Mouse (Mus musculus) megakaryocyte, embryonic 14.5 days (primary cell): ENCODE measurements around the gene Nostrin. TPM values are rescaled to one million over a fixed set of nuclear protein-coding genes. Genes with fewer than 3 reads are reported as not detected.

ENCODE experiments used
- H3K27me3 ChIP-seq: replicated peaks from 2 replicates; pipeline ENCODE3; 2012; ENCODE audit warnings: inconsistent platforms
- H3K36me3 ChIP-seq: replicated peaks from 2 replicates; pipeline ENCODE3; 2012; ENCODE audit warnings: low read length, inconsistent platforms, mixed read lengths
- H3K4me1 ChIP-seq: 2 replicates; pipeline ENCODE4 v1.6.1; 2012; ENCODE audit warnings: inconsistent platforms
- H3K4me3 ChIP-seq: replicated peaks from 2 replicates; pipeline ENCODE3; 2012; ENCODE audit warnings: moderate library complexity, mild to moderate bottlenecking, inconsistent platforms
- H3K9me3 ChIP-seq: 2 replicates; pipeline ENCODE4 v1.6.1; 2012; ENCODE audit warnings: inconsistent platforms
- FLI1 ChIP-seq: IDR thresholded peaks from 2 replicates; pipeline ENCODE4 v1.6.1; 2012; ENCODE audit warnings: low read length, inconsistent platforms, mixed read lengths
- GATA1 ChIP-seq: IDR thresholded peaks from 3 replicates; pipeline ENCODE4 v1.6.1; 2012; ENCODE audit warnings: mixed read lengths, low read length, inconsistent platforms, borderline replicate concordance
- polyA plus RNA-seq: library from polyadenylated mRNA; stranded (reverse); fragments of >175 nt; gene quantifications from 2 replicates; pipeline ENCODE4 v1.2.3, GENCODE M21; 2012; ENCODE audit warnings: low replicate concordance; ENCODE audit not compliant: insufficient read depth

Gene Nostrin
- polyA plus RNA-seq, 1 experiment, result not detected

GRCm38 (mm10) chr2:69188732-69189131, 53.1 kb downstream of the Nostrin start:
- TF ChIP-seq GATA1 (no peak), FLI1 (no peak)
- Histone ChIP-seq H3K4me3 (no peak overlapping the region), H3K36me3 (peaks cover 54% of the 10 kb centered on the region), H3K4me1 (peaks cover 14% of the 10 kb centered on the region), H3K9me3 (no peaks in the 10 kb centered on the region), H3K27me3 (no peaks in the 10 kb centered on the region)

GRCm38 (mm10) chr2:69189222-69189621, 53.6 kb downstream of the Nostrin start:
- Histone ChIP-seq H3K4me3 (no peak overlapping the region), H3K4me1 (peaks cover 14% of the 10 kb centered on the region), H3K9me3 (no peaks in the 10 kb centered on the region), H3K36me3 (peaks cover 59% of the 10 kb centered on the region), H3K27me3 (no peaks in the 10 kb centered on the region)
- TF ChIP-seq FLI1, result no peak
- TF ChIP-seq GATA1, result no peak

GRCm38 (mm10) chr2:69191059-69191458, 55.5 kb downstream of the Nostrin start:
- TF ChIP-seq FLI1 (no peak), GATA1 (no peak)
- peaks cover 72% of the 10 kb centered on the region for H3K36me3 ChIP-seq
- H3K4me3 ChIP-seq, result no peak overlapping the region
- no peaks in the 10 kb centered on the region for H3K9me3 ChIP-seq
- H3K27me3 ChIP-seq, result no peaks in the 10 kb centered on the region
- peaks cover 14% of the 10 kb centered on the region for H3K4me1 ChIP-seq

- peaks cover 75% of the 10 kb centered on the region for H3K36me3 ChIP-seq
- H3K4me1 ChIP-seq, result peaks cover 14% of the 10 kb centered on the region
- no peak for TF ChIP-seq GATA1
- no peak for TF ChIP-seq FLI1
- no peak overlapping the region for H3K4me3 ChIP-seq
- H3K27me3 ChIP-seq, result no peaks in the 10 kb centered on the region
- H3K9me3 ChIP-seq, result no peaks in the 10 kb centered on the region
Measured at GRCm38 (mm10) chr2:69193555-69193954, 58.0 kb downstream of the Nostrin start.

- TF ChIP-seq FLI1 (no peak), GATA1 (no peak)
- H3K4me1 ChIP-seq, result peaks cover 19% of the 10 kb centered on the region
- H3K4me3 ChIP-seq, result peak overlapping the region; percentile 98
- H3K9me3 ChIP-seq, result no peaks in the 10 kb centered on the region
- H3K27me3 ChIP-seq, result no peaks in the 10 kb centered on the region
- H3K36me3 ChIP-seq, result peaks cover 25% of the 10 kb centered on the region
Measured at GRCm38 (mm10) chr2:69205185-69205584, 69.6 kb downstream of the Nostrin start.

- Histone ChIP-seq H3K36me3 (peaks cover 21% of the 10 kb centered on the region), H3K4me1 (peaks cover 19% of the 10 kb centered on the region), H3K4me3 (peak within 1 kb of the TSS; percentile 98), H3K27me3 (no peaks in the 10 kb centered on the region), H3K9me3 (no peaks in the 10 kb centered on the region)
- TF ChIP-seq GATA1 (no peak), FLI1 (peak; percentile 57; the same call in 1 of the 2 replicates)
Measured at GRCm38 (mm10) chr2:69205791-69206351, 70.3 kb downstream of the Nostrin start, which contains the start of gene Spc25. Spc25 (minus strand) TSS chr2:69206194.

GRCm38 (mm10) chr2:69206523-69206922, 70.9 kb downstream of the Nostrin start:
- Histone ChIP-seq H3K9me3 (no peaks in the 10 kb centered on the region), H3K4me3 (peak overlapping the region; percentile 98), H3K27me3 (no peaks in the 10 kb centered on the region), H3K36me3 (peaks cover 14% of the 10 kb centered on the region), H3K4me1 (peaks cover 19% of the 10 kb centered on the region)
- TF ChIP-seq FLI1 (no peak), GATA1 (no peak)

- Histone ChIP-seq H3K4me3 (no peak overlapping the region), H3K4me1 (peaks cover 12% of the 10 kb centered on the region), H3K36me3 (no peaks in the 10 kb centered on the region), H3K27me3 (peaks cover 3% of the 10 kb centered on the region), H3K9me3 (no peaks in the 10 kb centered on the region)
- TF ChIP-seq FLI1 (no peak), GATA1 (no peak)
Measured at GRCm38 (mm10) chr2:69209684-69210083, 74.1 kb downstream of the Nostrin start.

GRCm38 (mm10) chr2:69210773-69211172, 75.2 kb downstream of the Nostrin start, which contains the start of gene G6pc2:
G6pc2 (plus strand) TSS chr2:69211073.
- peaks cover 3% of the 10 kb centered on the region for H3K27me3 ChIP-seq
- no peaks in the 10 kb centered on the region for H3K36me3 ChIP-seq
- H3K9me3 ChIP-seq, result no peaks in the 10 kb centered on the region
- no peak within 1 kb of the TSS for H3K4me3 ChIP-seq
- H3K4me1 ChIP-seq, result peaks cover 3% of the 10 kb centered on the region; the same call in 1 of the 2 replicates
- TF ChIP-seq FLI1, result no peak
- no peak for TF ChIP-seq GATA1

GRCm38 (mm10) chr2:69212652-69213051, 77.1 kb downstream of the Nostrin start:
- no peak overlapping the region for H3K4me3 ChIP-seq
- TF ChIP-seq GATA1, result no peak
- TF ChIP-seq FLI1, result no peak
- H3K4me1 ChIP-seq, result no peaks in the 10 kb centered on the region
- H3K27me3 ChIP-seq, result peaks cover 4% of the 10 kb centered on the region
- H3K36me3 ChIP-seq, result no peaks in the 10 kb centered on the region
- H3K9me3 ChIP-seq, result no peaks in the 10 kb centered on the region
